Mouse (Mus musculus): ENCODE data around the gene Aifm2. TPM values are rescaled to one million over a fixed set of nuclear protein-coding genes. Genes with fewer than 3 reads are reported as not detected.

Gene Aifm2
- polyA plus RNA-seq, 1 experiment, result 29.0 TPM

DNA sequence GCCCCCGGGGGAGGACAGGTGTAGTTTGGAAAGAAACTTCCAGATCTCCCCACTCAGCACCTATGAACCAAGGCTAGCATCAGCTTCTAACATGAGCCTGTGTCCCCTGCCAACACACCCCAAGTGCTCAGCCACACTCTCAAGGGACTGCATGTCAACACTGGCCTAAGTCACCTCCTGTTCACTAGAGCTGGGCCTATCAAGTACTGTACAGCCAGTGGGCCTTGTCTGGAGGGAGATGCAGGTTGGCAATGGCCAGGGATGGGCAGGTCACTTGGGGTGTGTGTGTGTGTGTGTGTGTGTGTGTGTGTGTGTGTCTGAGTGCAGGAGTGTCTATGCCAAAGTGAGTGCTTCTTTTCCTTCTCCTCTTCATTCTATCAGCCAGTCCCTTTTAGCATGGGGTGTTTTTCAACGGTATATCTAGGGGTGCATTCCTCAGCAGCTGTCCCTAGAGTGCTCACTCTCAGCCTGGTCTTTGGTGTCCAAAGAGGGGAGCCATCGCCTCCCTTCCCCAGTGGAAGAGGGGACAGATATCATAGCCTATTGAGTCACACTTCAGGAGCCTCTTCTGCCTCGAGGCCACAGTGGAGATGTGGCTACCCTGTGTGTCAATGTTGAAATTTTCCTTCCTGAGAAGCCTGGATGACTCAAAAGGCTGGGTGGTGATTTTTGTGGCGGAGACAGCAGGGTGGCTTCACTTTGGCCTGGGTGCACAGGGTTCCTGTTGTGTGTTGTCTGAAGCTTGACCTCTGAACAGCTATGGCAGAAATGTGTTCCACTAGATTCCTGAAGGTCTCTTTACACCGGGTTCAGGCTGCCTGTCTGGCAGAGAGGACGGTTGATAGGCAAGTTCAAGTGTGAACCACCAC, 1.2 kb downstream of the Aifm2 start:
- Histone ChIP-seq H3K4me1 (ENCODE audit: control insufficient read depth, insufficient read depth, low read length) (peaks cover 11% of the 10 kb centered on the region; the same call in 1 of the 2 replicates), H3K4me3 (ENCODE audit: insufficient read depth, low read depth, low read length) (no peak overlapping the region), H3K27ac (ENCODE audit: insufficient read depth, low read depth, low read length) (no peak overlapping the region), H3K36me3 (ENCODE audit: control insufficient read depth, insufficient read depth, low read length) (no peaks in the 10 kb centered on the region), H3K27me3 (replicated peaks; ENCODE audit: control insufficient read depth, insufficient read depth, low read length) (no peaks in the 10 kb centered on the region)
- no peak for TF ChIP-seq POLR2A (IDR thresholded peaks at IDR 0.05; ENCODE audit: low read depth, low read length)
- no peak for TF ChIP-seq CTCF (conservative IDR thresholded peaks at IDR 0.05; ENCODE audit: insufficient read depth, insufficient read length, low read depth, low read length)
- WGBS, result 66% methylated on average over 7 of the region's 7 CpGs
- no peak for DNase-seq

DNA sequence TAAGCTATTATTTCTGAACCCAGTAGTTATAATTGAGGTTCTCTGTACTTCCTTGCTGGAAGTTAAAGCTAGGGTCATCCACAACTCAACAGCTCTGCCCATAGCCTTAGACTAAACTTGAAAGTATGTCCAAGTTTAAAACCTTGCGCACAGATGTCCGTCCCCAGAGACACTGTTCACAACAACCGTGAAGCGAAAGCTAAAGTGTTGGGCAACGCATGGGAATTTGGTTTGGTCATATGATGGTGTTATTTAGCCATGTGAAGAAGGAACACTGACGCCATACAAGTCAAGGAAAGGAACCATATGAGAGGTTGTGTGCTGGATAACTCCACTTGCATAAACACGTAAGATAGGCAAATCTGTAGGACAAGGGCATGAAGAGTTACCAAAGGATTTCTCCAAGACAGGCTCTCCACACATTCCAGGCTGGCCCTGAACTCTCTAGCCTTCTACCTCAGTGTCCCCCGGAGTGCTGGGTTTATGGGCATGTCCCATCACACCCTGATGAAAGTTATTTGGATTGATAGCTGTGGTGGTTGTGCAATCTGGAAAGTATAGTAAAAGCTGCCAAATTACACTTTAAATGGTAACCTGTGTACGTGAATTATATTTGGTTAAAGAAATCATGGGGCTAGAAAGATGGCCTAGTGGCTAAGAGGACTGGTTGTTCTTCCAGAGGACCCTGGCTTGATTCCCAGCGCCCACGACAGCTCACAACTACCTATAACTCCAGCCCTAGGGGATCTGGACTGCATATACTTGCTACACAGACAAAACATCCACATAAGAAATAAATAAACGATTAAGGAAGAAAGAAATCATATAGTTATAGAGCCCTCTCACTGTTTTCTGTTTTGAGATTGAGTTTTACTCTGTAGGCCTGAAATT, 2.6 kb downstream of the Aifm2 start:
- Histone ChIP-seq H3K4me3 (ENCODE audit: insufficient read depth, low read depth, low read length) (no peak overlapping the region), H3K27ac (ENCODE audit: insufficient read depth, low read depth, low read length) (no peak overlapping the region), H3K4me1 (ENCODE audit: control insufficient read depth, insufficient read depth, low read length) (peaks cover 11% of the 10 kb centered on the region; the same call in 1 of the 2 replicates), H3K36me3 (ENCODE audit: control insufficient read depth, insufficient read depth, low read length) (no peaks in the 10 kb centered on the region), H3K27me3 (replicated peaks; ENCODE audit: control insufficient read depth, insufficient read depth, low read length) (no peaks in the 10 kb centered on the region)
- no peak for DNase-seq
- WGBS, result 92% methylated on average over 12 of the region's 12 CpGs
- TF ChIP-seq POLR2A (IDR thresholded peaks at IDR 0.05; ENCODE audit: low read depth, low read length) (no peak), CTCF (conservative IDR thresholded peaks at IDR 0.05; ENCODE audit: insufficient read depth, insufficient read length, low read depth, low read length) (no peak)

DNA sequence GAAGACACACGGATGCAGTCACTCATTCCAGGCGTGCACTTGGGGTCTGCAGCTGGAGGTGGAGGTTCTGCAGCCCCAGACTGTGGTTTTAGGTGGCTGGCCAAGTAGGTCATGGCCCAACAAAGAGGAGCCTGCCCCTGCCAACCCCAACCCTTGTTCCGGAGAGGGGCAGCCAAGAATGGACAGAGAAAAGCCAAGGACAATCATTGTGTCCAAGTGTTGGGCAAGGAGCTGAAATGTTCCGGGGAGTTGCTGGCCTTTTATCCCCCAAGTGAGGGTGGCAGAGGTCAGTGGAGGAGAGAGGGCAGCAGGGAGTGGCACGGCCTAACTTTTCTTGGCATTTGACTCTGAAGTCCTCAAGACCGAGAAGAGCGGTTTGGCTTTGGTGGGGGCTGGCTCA, 5.3 kb downstream of the Aifm2 start:
- H3K36me3 ChIP-seq (ENCODE audit: control insufficient read depth, insufficient read depth, low read length), result no peaks in the 10 kb centered on the region
- H3K27ac ChIP-seq (ENCODE audit: insufficient read depth, low read depth, low read length), result no peak overlapping the region
- WGBS, result 78% methylated on average over 7 of the region's 7 CpGs
- DNase-seq, result no peak
- no peak overlapping the region for H3K4me3 ChIP-seq (ENCODE audit: insufficient read depth, low read depth, low read length)
- no peaks in the 10 kb centered on the region for H3K27me3 ChIP-seq (replicated peaks; ENCODE audit: control insufficient read depth, insufficient read depth, low read length)
- H3K4me1 ChIP-seq (ENCODE audit: control insufficient read depth, insufficient read depth, low read length), result peaks cover 8% of the 10 kb centered on the region; the same call in 1 of the 2 replicates
- no peak for TF ChIP-seq CTCF (conservative IDR thresholded peaks at IDR 0.05; ENCODE audit: insufficient read depth, insufficient read length, low read depth, low read length)
- no peak for TF ChIP-seq POLR2A (IDR thresholded peaks at IDR 0.05; ENCODE audit: low read depth, low read length)

DNA sequence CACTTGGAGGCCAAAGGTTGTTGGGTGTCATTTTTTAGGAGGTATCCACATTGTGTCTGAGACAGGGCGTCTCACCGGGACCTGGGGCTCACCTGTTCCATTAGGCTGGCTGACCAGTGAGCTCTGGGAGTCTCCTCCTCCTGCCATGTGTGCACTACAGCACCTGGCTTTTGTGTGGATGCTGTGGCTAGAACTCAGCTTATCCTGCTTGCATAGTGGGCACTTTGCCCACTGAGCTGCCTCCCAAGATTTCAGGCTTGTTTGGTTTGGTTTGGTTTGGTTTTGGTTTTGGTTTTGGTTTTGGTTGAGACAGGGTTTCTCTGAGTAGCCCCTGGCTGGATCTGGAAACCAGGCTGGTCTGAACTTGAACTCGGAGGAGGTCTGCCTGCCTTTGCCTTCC, 7.2 kb downstream of the Aifm2 start:
- 74% methylated on average over 3 of the region's 3 CpGs for WGBS
- DNase-seq, result no peak
- H3K4me3 ChIP-seq (ENCODE audit: insufficient read depth, low read depth, low read length), result no peak overlapping the region
- H3K27me3 ChIP-seq (replicated peaks; ENCODE audit: control insufficient read depth, insufficient read depth, low read length), result no peaks in the 10 kb centered on the region
- no peak overlapping the region for H3K27ac ChIP-seq (ENCODE audit: insufficient read depth, low read depth, low read length)
- H3K4me1 ChIP-seq (ENCODE audit: control insufficient read depth, insufficient read depth, low read length), result no peaks in the 10 kb centered on the region
- H3K36me3 ChIP-seq (ENCODE audit: control insufficient read depth, insufficient read depth, low read length), result no peaks in the 10 kb centered on the region
- TF ChIP-seq CTCF (conservative IDR thresholded peaks at IDR 0.05; ENCODE audit: insufficient read depth, insufficient read length, low read depth, low read length) (no peak), POLR2A (IDR thresholded peaks at IDR 0.05; ENCODE audit: low read depth, low read length) (no peak)

DNA sequence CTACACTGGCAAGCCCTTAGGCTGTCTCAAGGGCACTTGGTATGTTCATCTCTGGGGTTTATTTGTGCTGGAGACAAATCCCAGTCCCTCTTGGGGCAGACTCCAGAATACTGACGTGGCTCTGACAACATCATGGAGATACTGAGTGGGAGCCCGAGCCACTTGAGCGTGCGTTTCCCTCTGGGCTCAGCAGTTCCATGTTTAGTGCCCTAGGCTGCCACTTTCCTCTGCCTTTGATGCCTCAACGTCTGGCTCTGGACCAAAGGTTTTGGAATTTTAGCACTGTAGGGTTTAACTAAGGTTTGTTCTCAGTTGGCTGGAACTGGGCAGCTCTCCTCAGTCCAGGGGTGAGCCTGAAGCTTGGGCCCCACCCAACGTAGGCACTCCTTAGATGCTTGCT, 8.2 kb downstream of the Aifm2 start:
- DNase-seq, result no peak
- 64% methylated on average over 6 of the region's 6 CpGs for WGBS
- Histone ChIP-seq H3K4me3 (ENCODE audit: insufficient read depth, low read depth, low read length) (no peak overlapping the region), H3K4me1 (ENCODE audit: control insufficient read depth, insufficient read depth, low read length) (no peaks in the 10 kb centered on the region), H3K36me3 (ENCODE audit: control insufficient read depth, insufficient read depth, low read length) (no peaks in the 10 kb centered on the region), H3K27me3 (replicated peaks; ENCODE audit: control insufficient read depth, insufficient read depth, low read length) (no peaks in the 10 kb centered on the region), H3K27ac (ENCODE audit: insufficient read depth, low read depth, low read length) (no peak overlapping the region)
- no peak for TF ChIP-seq CTCF (conservative IDR thresholded peaks at IDR 0.05; ENCODE audit: insufficient read depth, insufficient read length, low read depth, low read length)
- TF ChIP-seq POLR2A (IDR thresholded peaks at IDR 0.05; ENCODE audit: low read depth, low read length), result no peak

- 66% methylated on average over 11 of the region's 11 CpGs for WGBS
- 0 out of 2 replicates have a peak, but pooled peaks cover 2% of the 10 kb centered on the region for H3K4me1 ChIP-seq (ENCODE audit: control insufficient read depth, insufficient read depth, low read length)
- H3K27me3 ChIP-seq (replicated peaks; ENCODE audit: control insufficient read depth, insufficient read depth, low read length), result no peaks in the 10 kb centered on the region
- no peak overlapping the region for H3K4me3 ChIP-seq (ENCODE audit: insufficient read depth, low read depth, low read length)
- DNase-seq, result no peak
- H3K27ac ChIP-seq (ENCODE audit: insufficient read depth, low read depth, low read length), result no peak overlapping the region
- TF ChIP-seq CTCF (conservative IDR thresholded peaks at IDR 0.05; ENCODE audit: insufficient read depth, insufficient read length, low read depth, low read length), result no peak
- no peak for TF ChIP-seq POLR2A (IDR thresholded peaks at IDR 0.05; ENCODE audit: low read depth, low read length)
- H3K36me3 ChIP-seq (ENCODE audit: control insufficient read depth, insufficient read depth, low read length), result no peaks in the 10 kb centered on the region
Observed at GRCm38 (mm10) chr10:61729181-61729580, 14.1 kb downstream of the Aifm2 start.

- H3K27me3 ChIP-seq (replicated peaks; ENCODE audit: control insufficient read depth, insufficient read depth, low read length), result no peaks in the 10 kb centered on the region
- H3K27ac ChIP-seq (ENCODE audit: insufficient read depth, low read depth, low read length), result no peak overlapping the region
- H3K4me1 ChIP-seq (ENCODE audit: control insufficient read depth, insufficient read depth, low read length), result 0 out of 2 replicates have a peak, but pooled peaks cover 3% of the 10 kb centered on the region
- TF ChIP-seq POLR2A (IDR thresholded peaks at IDR 0.05; ENCODE audit: low read depth, low read length) (no peak), CTCF (conservative IDR thresholded peaks at IDR 0.05; ENCODE audit: insufficient read depth, insufficient read length, low read depth, low read length) (no peak)
- H3K4me3 ChIP-seq (ENCODE audit: insufficient read depth, low read depth, low read length), result no peak overlapping the region
- WGBS, result 95% methylated on average over 6 of the region's 6 CpGs
- no peak for DNase-seq
- H3K36me3 ChIP-seq (ENCODE audit: control insufficient read depth, insufficient read depth, low read length), result no peaks in the 10 kb centered on the region
Observed at GRCm38 (mm10) chr10:61730171-61730570, 15.1 kb downstream of the Aifm2 start.
